Mouse (Mus musculus) myocyte (in vitro differentiated cells): ENCODE results near the gene Gstm2.

ENCODE experiments used
- MYOD1 ChIP-seq, 3 experiments: IDR thresholded peaks; one replicate each; pipeline ENCODE4 v1.6.1; 2011; ENCODE audit warnings: control low read depth in 2 of 3, low read depth in 2 of 3, mild to moderate bottlenecking in 2 of 3, moderate library complexity in 1 of 3; ENCODE audit not compliant: insufficient read length in 2 of 3, control insufficient read depth in 1 of 3
- MYOG ChIP-seq, 3 experiments: IDR thresholded peaks; one replicate each; pipeline ENCODE4 v1.6.1; 2011; ENCODE audit warnings: control low read depth in 2 of 3, low read depth in 2 of 3, mild to moderate bottlenecking in 2 of 3; ENCODE audit not compliant: insufficient read length in 2 of 3, control insufficient read depth in 1 of 3, insufficient read depth in 1 of 3
- POLR2A ChIP-seq: IDR thresholded peaks from one replicate; pipeline ENCODE4 v1.6.1; 2011; ENCODE audit warnings: low read depth, mild to moderate bottlenecking, control low read depth, moderate library complexity; ENCODE audit not compliant: insufficient read length
- TCF12 ChIP-seq: IDR thresholded peaks from one replicate; pipeline ENCODE4 v1.6.1; 2011; ENCODE audit warnings: mild to moderate bottlenecking, control low read depth; ENCODE audit not compliant: poor library complexity, insufficient read depth, severe bottlenecking

GRCm38 (mm10) chr3:107964656-107965308 is 21.5 kb downstream of the Gstm2 start:
- no peak for TF ChIP-seq TCF12
- no peak for TF ChIP-seq POLR2A
- TF ChIP-seq MYOG (IDR thresholded peaks at IDR 0.05; ENCODE audit: control insufficient read depth in 1 of 3, insufficient read depth in 1 of 3, insufficient read length in 2 of 3, low read depth in 2 of 3): no peak
- no peak for TF ChIP-seq MYOD1 (IDR thresholded peaks at IDR 0.05; ENCODE audit: control insufficient read depth in 1 of 3, insufficient read length in 2 of 3, low read depth in 2 of 3)
